Mouse (Mus musculus): ENCODE data around the gene Mrps10. TPM values are rescaled to one million over a fixed set of nuclear protein-coding genes. Genes with fewer than 3 reads are reported as not detected.
A peak's percentile ranks its signal among the peaks of the same experiment; 100 is the strongest.

Mrps10 gene
- polyA plus RNA-seq, 1 experiment: 8.1 TPM

- Histone ChIP-seq H3K27me3 (replicated peaks) (no peaks in the 10 kb centered on the region), H3K4me1 (peaks cover 16% of the 10 kb centered on the region), H3K36me3 (replicated peaks; ENCODE audit: low read length) (peaks cover 97% of the 10 kb centered on the region), H3K9me3 (no peaks in the 10 kb centered on the region), H3K4me3 (replicated peaks) (no peak overlapping the region)
- TF ChIP-seq GATA1 (IDR thresholded peaks at IDR 0.05; ENCODE audit: borderline replicate concordance, low read length) (no peak), FLI1 (IDR thresholded peaks at IDR 0.05; ENCODE audit: low read length) (no peak)
Observed at GRCm38 (mm10) chr17:47376779-47377280, 8.1 kb downstream of the Mrps10 start.

DNA sequence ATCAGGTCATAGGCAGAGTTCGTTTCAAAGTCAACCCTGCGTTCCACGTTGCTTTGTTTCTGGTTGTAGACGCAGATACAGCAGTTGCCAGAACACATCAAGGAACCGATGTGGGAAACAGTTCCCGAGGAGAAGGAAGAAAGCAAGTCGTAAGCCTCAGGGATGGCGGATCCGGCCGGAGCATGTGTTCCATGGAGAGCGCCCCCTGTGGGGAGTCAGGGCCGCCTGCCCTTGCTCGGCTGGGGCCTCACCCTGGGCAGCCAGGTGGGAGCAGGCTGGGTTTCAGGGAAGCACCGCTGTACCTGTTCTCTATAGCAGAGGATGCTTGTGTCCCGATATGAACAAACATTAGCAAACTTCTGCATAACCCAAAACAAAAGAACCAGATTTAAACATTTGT lies 9.4 kb downstream of the Mrps10 start:
- Histone ChIP-seq H3K9me3 (no peaks in the 10 kb centered on the region), H3K27me3 (replicated peaks) (no peaks in the 10 kb centered on the region), H3K4me1 (peaks cover 16% of the 10 kb centered on the region), H3K4me3 (replicated peaks) (no peak overlapping the region), H3K36me3 (replicated peaks; ENCODE audit: low read length) (peaks cover 85% of the 10 kb centered on the region)
- TF ChIP-seq FLI1 (IDR thresholded peaks at IDR 0.05; ENCODE audit: low read length): no peak
- TF ChIP-seq GATA1 (IDR thresholded peaks at IDR 0.05; ENCODE audit: borderline replicate concordance, low read length): no peak

DNA sequence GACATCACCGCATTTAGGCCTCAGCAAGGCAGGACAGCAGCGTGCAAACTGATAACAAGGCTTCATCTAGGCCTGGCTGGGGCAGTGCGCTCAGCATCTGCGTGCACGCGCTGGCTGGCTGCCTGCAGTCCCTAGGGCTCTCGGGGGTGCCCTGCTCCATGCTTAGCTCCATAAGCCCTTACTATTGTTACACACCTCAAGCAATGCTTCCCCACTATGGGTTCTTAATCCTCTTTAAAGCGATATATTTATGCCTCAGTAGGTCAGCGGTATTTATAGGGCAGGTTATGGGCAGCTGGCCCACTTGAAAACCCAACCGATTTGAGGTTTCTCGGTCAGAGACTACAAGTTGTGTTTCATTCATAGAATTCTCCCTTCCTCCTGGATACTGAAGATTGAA lies 13.2 kb downstream of the Mrps10 start:
- Histone ChIP-seq H3K4me1 (peaks cover 5% of the 10 kb centered on the region), H3K9me3 (peaks cover 5% of the 10 kb centered on the region; the same call in 1 of the 2 replicates), H3K4me3 (replicated peaks) (no peak overlapping the region), H3K27me3 (replicated peaks) (peaks cover 6% of the 10 kb centered on the region), H3K36me3 (replicated peaks; ENCODE audit: low read length) (peaks cover 51% of the 10 kb centered on the region)
- TF ChIP-seq FLI1 (IDR thresholded peaks at IDR 0.05; ENCODE audit: low read length) (no peak), GATA1 (IDR thresholded peaks at IDR 0.05; ENCODE audit: borderline replicate concordance, low read length) (no peak)

DNA sequence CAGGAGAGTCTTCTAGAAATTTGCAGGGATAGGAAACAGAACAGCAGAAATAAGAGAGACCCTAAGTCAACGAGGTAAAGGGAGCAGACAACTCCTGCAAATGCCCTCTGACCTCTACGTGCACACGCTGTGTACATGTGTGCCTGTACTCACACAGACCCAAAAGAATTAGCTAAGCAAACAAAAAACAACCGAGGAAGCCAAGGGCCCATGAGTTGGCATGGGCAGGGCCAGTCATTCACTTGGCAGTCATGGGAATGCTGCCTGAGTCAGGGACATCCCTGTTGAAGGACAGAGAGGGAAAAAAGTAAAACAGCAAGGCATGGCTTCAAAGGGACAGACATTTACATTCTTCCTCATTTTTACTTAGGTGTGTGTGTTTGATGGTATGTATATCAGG lies 14.6 kb downstream of the Mrps10 start:
- H3K4me1 ChIP-seq: no peaks in the 10 kb centered on the region
- peaks cover 5% of the 10 kb centered on the region; the same call in 1 of the 2 replicates for H3K9me3 ChIP-seq
- H3K4me3 ChIP-seq (replicated peaks): no peak overlapping the region
- peaks cover 37% of the 10 kb centered on the region for H3K36me3 ChIP-seq (replicated peaks; ENCODE audit: low read length)
- H3K27me3 ChIP-seq (replicated peaks): peaks cover 6% of the 10 kb centered on the region
- TF ChIP-seq FLI1 (IDR thresholded peaks at IDR 0.05; ENCODE audit: low read length) (no peak), GATA1 (IDR thresholded peaks at IDR 0.05; ENCODE audit: borderline replicate concordance, low read length) (no peak)

DNA sequence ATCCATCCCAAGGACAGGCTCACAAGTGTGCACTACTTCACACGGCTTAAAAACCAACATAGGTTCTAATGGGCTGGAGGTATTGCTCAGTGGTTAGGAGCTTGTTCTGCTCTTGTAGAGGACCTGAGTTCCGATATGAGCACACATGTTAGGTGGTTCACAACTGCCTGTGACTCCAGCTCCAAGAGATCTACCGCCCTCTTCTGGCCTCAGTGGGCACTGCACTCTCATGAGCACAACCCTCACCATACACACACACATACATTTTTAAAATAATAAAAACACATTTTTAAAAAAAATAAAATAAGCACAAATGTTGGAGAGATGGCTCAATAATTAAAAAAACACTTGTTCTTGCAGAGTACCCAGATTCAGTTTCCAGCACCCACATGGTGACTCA lies 15.4 kb downstream of the Mrps10 start:
- Histone ChIP-seq H3K27me3 (replicated peaks) (peaks cover 10% of the 10 kb centered on the region), H3K4me1 (no peaks in the 10 kb centered on the region), H3K9me3 (peaks cover 5% of the 10 kb centered on the region; the same call in 1 of the 2 replicates), H3K4me3 (replicated peaks) (no peak overlapping the region), H3K36me3 (replicated peaks; ENCODE audit: low read length) (peaks cover 31% of the 10 kb centered on the region)
- TF ChIP-seq FLI1 (IDR thresholded peaks at IDR 0.05; ENCODE audit: low read length): no peak
- TF ChIP-seq GATA1 (IDR thresholded peaks at IDR 0.05; ENCODE audit: borderline replicate concordance, low read length): no peak

GRCm38 (mm10) chr17:47385145-47385544 lies 16.5 kb downstream of the Mrps10 start, which contains the start of gene Guca1b:
Gene Guca1b, plus strand, starts transcription at chr17:47385393.
- Histone ChIP-seq H3K9me3 (peaks cover 5% of the 10 kb centered on the region; the same call in 1 of the 2 replicates), H3K4me3 (replicated peaks) (no peak within 1 kb of the TSS), H3K27me3 (replicated peaks) (peaks cover 15% of the 10 kb centered on the region), H3K36me3 (replicated peaks; ENCODE audit: low read length) (peaks cover 21% of the 10 kb centered on the region), H3K4me1 (no peaks in the 10 kb centered on the region)
- TF ChIP-seq FLI1 (IDR thresholded peaks at IDR 0.05; ENCODE audit: low read length) (no peak), GATA1 (IDR thresholded peaks at IDR 0.05; ENCODE audit: borderline replicate concordance, low read length) (no peak)

DNA sequence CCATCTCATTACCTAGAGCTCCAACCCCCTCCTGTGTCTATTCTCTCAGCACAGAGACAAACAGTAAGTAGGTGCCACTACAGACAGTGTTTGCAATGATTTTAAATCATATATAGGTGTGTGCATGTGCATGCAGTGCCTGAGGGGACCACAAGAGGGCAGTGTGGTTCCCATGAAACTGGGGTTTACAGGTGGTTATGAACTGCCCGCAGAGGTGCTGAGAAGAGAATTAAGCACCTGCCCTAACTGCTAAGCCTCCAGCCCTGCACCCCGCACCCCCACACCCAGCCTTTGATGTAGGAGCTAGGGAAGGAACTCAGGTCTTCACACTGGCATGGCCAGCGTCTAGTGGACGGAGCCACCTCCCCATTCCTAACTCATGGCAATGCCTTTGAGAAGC lies 18.0 kb downstream of the Mrps10 start:
- H3K9me3 ChIP-seq: peaks cover 5% of the 10 kb centered on the region; the same call in 1 of the 2 replicates
- peaks cover 21% of the 10 kb centered on the region for H3K27me3 ChIP-seq (replicated peaks)
- H3K36me3 ChIP-seq (replicated peaks; ENCODE audit: low read length): peaks cover 6% of the 10 kb centered on the region
- no peak overlapping the region for H3K4me3 ChIP-seq (replicated peaks)
- H3K4me1 ChIP-seq: no peaks in the 10 kb centered on the region
- TF ChIP-seq FLI1 (IDR thresholded peaks at IDR 0.05; ENCODE audit: low read length): no peak
- TF ChIP-seq GATA1 (IDR thresholded peaks at IDR 0.05; ENCODE audit: borderline replicate concordance, low read length): no peak

GRCm38 (mm10) chr17:47394223-47394869 lies 25.7 kb downstream of the Mrps10 start:
- Histone ChIP-seq H3K4me1 (peaks cover 22% of the 10 kb centered on the region), H3K9me3 (peaks cover 15% of the 10 kb centered on the region), H3K36me3 (replicated peaks; ENCODE audit: low read length) (no peaks in the 10 kb centered on the region), H3K4me3 (replicated peaks) (peak overlapping the region; percentile 95), H3K27me3 (replicated peaks) (peaks cover 55% of the 10 kb centered on the region)
- TF ChIP-seq FLI1 (IDR thresholded peaks at IDR 0.05; ENCODE audit: low read length) (no peak), GATA1 (IDR thresholded peaks at IDR 0.05; ENCODE audit: borderline replicate concordance, low read length) (no peak)

DNA sequence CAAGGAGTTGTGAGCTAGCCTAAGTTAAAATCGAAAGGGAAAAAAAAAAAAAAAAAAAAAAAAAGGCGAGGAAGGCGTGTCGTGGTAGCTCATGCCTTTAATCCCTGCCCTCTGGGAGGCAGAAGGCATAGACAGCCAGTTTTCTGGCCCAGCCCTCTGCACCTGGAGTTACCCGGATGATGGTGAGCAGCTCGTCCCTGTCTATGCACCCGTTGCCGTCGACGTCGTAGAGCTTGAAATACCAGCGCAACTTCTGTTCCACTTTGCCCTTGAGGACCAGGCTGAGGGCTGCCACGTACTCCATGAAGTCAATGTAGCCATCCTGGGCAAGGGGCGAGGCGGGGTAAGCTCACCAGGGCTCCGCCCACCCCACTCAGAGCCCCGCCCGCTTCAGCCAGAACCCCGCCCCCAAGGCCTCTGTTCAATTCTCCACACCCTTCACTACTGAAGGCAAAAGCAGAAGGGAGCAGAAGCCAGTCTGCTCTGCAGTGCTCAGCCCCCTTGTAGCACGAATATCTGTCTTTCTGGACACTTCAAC lies 26.8 kb downstream of the Mrps10 start:
- peak overlapping the region; percentile 95 for H3K4me3 ChIP-seq (replicated peaks)
- H3K27me3 ChIP-seq (replicated peaks): peaks cover 59% of the 10 kb centered on the region
- no peaks in the 10 kb centered on the region for H3K36me3 ChIP-seq (replicated peaks; ENCODE audit: low read length)
- peaks cover 15% of the 10 kb centered on the region for H3K9me3 ChIP-seq
- TF ChIP-seq GATA1 (IDR thresholded peaks at IDR 0.05; ENCODE audit: borderline replicate concordance, low read length) (no peak), FLI1 (IDR thresholded peaks at IDR 0.05; ENCODE audit: low read length) (no peak)
- peaks cover 22% of the 10 kb centered on the region for H3K4me1 ChIP-seq

GRCm38 (mm10) chr17:47399091-47399490 lies 30.4 kb downstream of the Mrps10 start:
- TF ChIP-seq GATA1 (IDR thresholded peaks at IDR 0.05; ENCODE audit: borderline replicate concordance, low read length): no peak
- no peak for TF ChIP-seq FLI1 (IDR thresholded peaks at IDR 0.05; ENCODE audit: low read length)
- no peak overlapping the region for H3K4me3 ChIP-seq (replicated peaks)
- peaks cover 55% of the 10 kb centered on the region for H3K27me3 ChIP-seq (replicated peaks)
- peaks cover 9% of the 10 kb centered on the region; the same call in 1 of the 2 replicates for H3K9me3 ChIP-seq
- no peaks in the 10 kb centered on the region for H3K36me3 ChIP-seq (replicated peaks; ENCODE audit: low read length)
- peaks cover 21% of the 10 kb centered on the region for H3K4me1 ChIP-seq
